Mouse (Mus musculus) small intestine, adult 2 months (tissue): ENCODE measurements at regions not wholly inside any gene's neighbourhood (a gene's known extent, or its start where the extent isn't known, plus 50 kb on each side); places are given as distances from the start of the nearest gene placed in this dataset.

ENCODE experiments used
- CTCF ChIP-seq: fragments of 200-500 bp; IDR thresholded peaks from 2 replicates; pipeline ENCODE4 v1.5.1; 2012; ENCODE audit warnings: low read depth, mild to moderate bottlenecking, control low read depth, inconsistent platforms, low read length, moderate library complexity, mixed read lengths; ENCODE audit not compliant: insufficient replicate concordance, insufficient read length; ENCODE audit errors: extremely low read depth
- POLR2A ChIP-seq: fragments of 200-500 bp; IDR thresholded peaks from 2 replicates; pipeline ENCODE4 v1.6.1; 2012; ENCODE audit warnings: low read depth, mild to moderate bottlenecking, control low read depth, inconsistent platforms, low read length, moderate library complexity

- TF ChIP-seq POLR2A: no peak
- TF ChIP-seq CTCF: no peak
These were observed 250.8 kb downstream of the Gxylt1 start for GRCm38 (mm10) chr15:93024171-93024570.
